Mouse (Mus musculus) monocyte, adult 5-6 weeks (primary cell): ENCODE measurements around the gene Gm44511. TPM values are rescaled to one million over a fixed set of nuclear protein-coding genes. Genes with fewer than 3 reads are reported as not detected.

Experiments
- ATAC-seq: fragments of 153-309, 156-312 bp; replicated peaks from 2 replicates; pipeline ENCODE4 v1.8.0; 2017; ENCODE audit warnings: mild to moderate bottlenecking; ENCODE audit not compliant: low TSS enrichment, insufficient number of reproducible peaks, severe bottlenecking, poor library complexity, low FRiP score
- total RNA-seq: library from RNA; stranded (forward); fragments of 200-1000, 200-491, 200-594 nt; gene quantifications from 3 replicates; pipeline ENCODE4 v1.2.3, GENCODE M21; 2017

The Gm44511 gene
- total RNA-seq, 1 experiment from 2014 or later: 0.57 TPM

DNA sequence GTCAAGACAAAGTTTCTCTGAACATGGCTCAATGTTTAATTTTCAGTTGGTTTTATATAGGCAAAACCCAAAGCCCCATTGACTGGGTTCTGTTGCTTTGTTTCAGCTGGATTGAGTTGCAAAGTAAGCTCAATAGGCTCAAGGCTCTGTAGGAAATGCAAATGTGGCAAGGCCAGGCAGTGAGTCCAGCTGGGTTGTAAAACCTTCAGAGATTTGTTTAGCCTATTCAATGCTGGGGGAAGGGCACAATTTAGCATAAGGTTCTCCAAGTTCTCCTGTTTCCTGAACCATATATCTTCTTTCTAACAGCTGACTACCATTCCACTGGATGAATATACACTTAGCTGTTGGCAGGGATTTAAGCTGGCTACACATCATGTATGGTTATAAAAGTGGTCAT lies 91.2 kb downstream of the Gm44511 start:
- ATAC-seq: no peak

DNA sequence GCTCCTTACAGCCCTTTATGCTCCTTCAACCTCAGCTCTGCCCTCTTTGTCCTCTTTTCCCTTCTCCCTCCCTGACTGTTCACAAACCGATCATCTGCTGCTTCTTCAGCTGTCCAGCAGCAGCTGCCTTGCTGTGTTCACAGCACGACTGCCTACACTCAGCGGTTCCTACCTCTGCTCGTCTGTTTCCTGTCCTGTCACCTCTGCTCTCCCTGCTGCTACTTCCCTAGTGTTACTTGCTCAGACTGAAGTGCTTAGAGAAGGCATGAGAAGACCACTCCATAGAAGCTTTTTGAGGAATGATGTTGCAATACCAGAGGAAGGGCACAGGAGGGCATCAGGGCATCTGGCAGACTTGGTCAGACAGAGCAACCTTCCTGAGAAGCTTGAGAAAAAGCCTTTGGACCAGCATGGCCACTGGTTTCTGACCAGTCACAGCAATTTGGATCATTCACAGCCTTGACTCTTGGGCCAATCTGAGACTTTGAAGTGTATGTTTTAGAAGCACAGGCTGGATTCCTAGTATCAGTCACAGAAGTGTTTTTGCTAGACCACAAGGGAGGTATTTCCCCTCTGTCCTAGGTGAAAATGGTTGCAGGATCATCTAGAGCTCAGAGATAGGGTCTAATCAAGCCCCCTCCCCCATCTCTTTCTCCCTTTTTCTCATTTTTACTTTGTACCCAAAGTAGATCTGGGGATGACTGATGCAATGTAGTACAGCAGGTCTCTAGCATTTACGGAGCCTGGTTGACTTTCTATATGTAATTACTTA lies 92.0 kb downstream of the Gm44511 start:
- ATAC-seq: no peak; the same call in 1 of the 2 replicates

DNA sequence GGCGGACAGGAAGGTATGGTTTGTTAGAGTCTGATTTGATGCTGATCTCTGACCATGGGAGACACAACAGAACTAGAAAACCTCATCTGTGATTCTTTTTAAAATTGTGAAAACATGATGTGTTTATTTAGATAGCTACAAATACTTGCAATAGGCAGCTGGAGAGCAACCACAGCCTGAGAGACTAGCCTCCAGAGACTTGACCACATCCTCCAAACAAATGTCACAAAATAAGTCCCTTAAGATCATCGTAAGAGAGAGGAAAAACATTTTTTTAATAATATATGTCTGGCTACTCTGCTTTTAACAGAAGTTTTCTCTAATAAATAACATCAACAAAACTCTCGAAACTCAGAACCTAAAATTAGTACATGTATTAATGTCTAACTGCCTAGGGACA lies 94.1 kb downstream of the Gm44511 start:
- no peak for ATAC-seq

Other genes with a start within 250 kb of the Gm44511 start
- 0.19 TPM in 1 of 3 replicates, not detected in the others for gene A2ml1, start 244.7 kb downstream of the Gm44511 start, total RNA-seq
- 35.0 to 144 TPM (median 65.3 TPM) in 3 replicates for gene Klrb1a, start 202.8 kb downstream of the Gm44511 start, total RNA-seq
- not detected in 3 replicates for gene Clec2h, start 163.9 kb downstream of the Gm44511 start, total RNA-seq
- 8.4 to 20.4 TPM in 2 of 3 replicates, not detected in the other for gene Klrb1, start 103.3 kb downstream of the Gm44511 start, total RNA-seq
- gene Klrb1c, start 37.1 kb downstream of the Gm44511 start, total RNA-seq: 160 to 719 TPM (median 207 TPM) in 3 replicates
- 99.8 to 219 TPM (median 100 TPM) in 3 replicates for gene Klrb1b, start within 50 bp of the Gm44511 start, total RNA-seq
- 129 to 160 TPM (median 147 TPM) in 3 replicates for gene Clec2i, start 61.3 kb upstream of the Gm44511 start, total RNA-seq
- 29.0 to 64.0 TPM (median 51.6 TPM) in 3 replicates for gene BC035044, start 64.8 kb upstream of the Gm44511 start, total RNA-seq
- 1.0 to 5.3 TPM in 2 of 3 replicates, not detected in the other for gene Clec2g, start 108.1 kb upstream of the Gm44511 start, total RNA-seq
- 14.0 to 119 TPM (median 27.1 TPM) in 3 replicates for gene Klrb1f, start 219.6 kb upstream of the Gm44511 start, total RNA-seq